Mouse (Mus musculus): Measurements from ENCODE around the gene Tctn1.

GRCm38 (mm10) chr5:122213861-122214260 lies 50.4 kb downstream of the Tctn1 start:
- TF ChIP-seq CTCF (IDR thresholded peaks at IDR 0.05; ENCODE audit: extremely low read depth, insufficient read depth, insufficient read length, insufficient replicate concordance) (no peak), POLR2A (IDR thresholded peaks at IDR 0.05; ENCODE audit: low read depth, low read length) (no peak)
